Mouse (Mus musculus): ENCODE measurements around the gene Dchs1.

The Dchs1 gene

GRCm38 (mm10) chr7:105784556-105784955 is 2.9 kb downstream of the Dchs1 start:
- DNase-seq (ENCODE audit: low read depth, low spot score), result no peak

GRCm38 (mm10) chr7:105783861-105784260 is 3.6 kb downstream of the Dchs1 start:
- no peak for DNase-seq (ENCODE audit: low read depth, low spot score)

GRCm38 (mm10) chr7:105778553-105779265 is 8.7 kb downstream of the Dchs1 start:
- no peak for DNase-seq (ENCODE audit: low read depth, low spot score)

GRCm38 (mm10) chr7:105777797-105778552 is 9.5 kb downstream of the Dchs1 start:
- no peak for DNase-seq (ENCODE audit: low read depth, low spot score)

- DNase-seq (ENCODE audit: low read depth, low spot score), result no peak
Measured at GRCm38 (mm10) chr7:105777316-105777715, 10.1 kb downstream of the Dchs1 start.

- DNase-seq (ENCODE audit: low read depth, low spot score), result no peak
Measured at GRCm38 (mm10) chr7:105776026-105776425, 11.4 kb downstream of the Dchs1 start.

- DNase-seq (ENCODE audit: low read depth, low spot score), result no peak
Measured at GRCm38 (mm10) chr7:105774661-105775060, 12.8 kb downstream of the Dchs1 start.

GRCm38 (mm10) chr7:105773041-105773440 is 14.4 kb downstream of the Dchs1 start:
- no peak for DNase-seq (ENCODE audit: low read depth, low spot score)

- DNase-seq (ENCODE audit: low read depth, low spot score), result no peak
Measured at GRCm38 (mm10) chr7:105772331-105772730, 15.1 kb downstream of the Dchs1 start.

GRCm38 (mm10) chr7:105769959-105770358 is 17.5 kb downstream of the Dchs1 start:
- no peak for DNase-seq (ENCODE audit: low read depth, low spot score)

- no peak for DNase-seq (ENCODE audit: low read depth, low spot score)
Measured at GRCm38 (mm10) chr7:105767729-105768165, 19.7 kb downstream of the Dchs1 start.

GRCm38 (mm10) chr7:105764331-105764730 is 23.1 kb downstream of the Dchs1 start:
- DNase-seq (ENCODE audit: low read depth, low spot score), result no peak

GRCm38 (mm10) chr7:105762517-105763270 is 24.8 kb downstream of the Dchs1 start:
- DNase-seq (ENCODE audit: low read depth, low spot score), result no peak

- no peak for DNase-seq (ENCODE audit: low read depth, low spot score)
Measured at GRCm38 (mm10) chr7:105761813-105762484, 25.5 kb downstream of the Dchs1 start.

- DNase-seq (ENCODE audit: low read depth, low spot score), result no peak
Measured at GRCm38 (mm10) chr7:105753281-105753680, 34.2 kb downstream of the Dchs1 start.

GRCm38 (mm10) chr7:105752716-105753115 is 34.7 kb downstream of the Dchs1 start:
- DNase-seq (ENCODE audit: low read depth, low spot score), result no peak

- DNase-seq (ENCODE audit: low read depth, low spot score), result peak; percentile 89
Measured at GRCm38 (mm10) chr7:105751491-105752433, 35.7 kb downstream of the Dchs1 start, which contains the start of gene Tpp1. Tpp1 (minus strand) TSS chr7:105752235.

- DNase-seq (ENCODE audit: low read depth, low spot score), result no peak
Measured at GRCm38 (mm10) chr7:105747776-105748175, 39.7 kb downstream of the Dchs1 start.

GRCm38 (mm10) chr7:105743926-105744590 is 43.4 kb downstream of the Dchs1 start, which contains the start of gene Taf10:
Taf10 (minus strand) TSS chr7:105744361.
- peak; percentile 78 for DNase-seq (ENCODE audit: low read depth, low spot score)
